Mouse (Mus musculus): ENCODE data around the gene Abhd16a. TPM values are rescaled to one million over a fixed set of nuclear protein-coding genes. Genes with fewer than 3 reads are reported as not detected.

Gene Abhd16a
- polyA plus RNA-seq, 1 experiment from 2014 or later, result 77.3 TPM

GRCm38 (mm10) chr17:35071454-35071853, 17.6 kb upstream of the Abhd16a start:
- CTCF ChIA-PET, result no interaction called here
- no peak for DNase-seq (ENCODE audit: low read depth, low spot score)
- no peak for TF ChIP-seq CTCF (IDR thresholded peaks at IDR 0.05)
- no peaks in the 10 kb centered on the region for H3K27me3 ChIP-seq
- ATAC-seq, result no peak
- in situ Hi-C loops (cut with MboI; ENCODE audit: low pct_unique_long_range_greater_than_20kb), result no loop called here
- POLR2A ChIA-PET, result interaction anchor here (1.7 kb wide), 1 partner anchor 19 kb away, joined by 4 read pairs; no protein-coding TSS in a partner anchor

- no peak for TF ChIP-seq CTCF (IDR thresholded peaks at IDR 0.05)
- ChIA-PET POLR2A (no interaction called here), CTCF (no interaction called here)
- ATAC-seq, result no peak
- in situ Hi-C loops (cut with MboI; ENCODE audit: low pct_unique_long_range_greater_than_20kb), result no loop called here
- H3K27me3 ChIP-seq, result no peaks in the 10 kb centered on the region
- DNase-seq (ENCODE audit: low read depth, low spot score), result no peak
Measured at GRCm38 (mm10) chr17:35074097-35074496, 15.0 kb upstream of the Abhd16a start.

GRCm38 (mm10) chr17:35076507-35077176, 12.4 kb upstream of the Abhd16a start, which contains the start of gene Ly6g6e:
Ly6g6e (plus strand) TSS chr17:35076902.
- no peak for DNase-seq (ENCODE audit: low read depth, low spot score)
- in situ Hi-C loops (cut with MboI; ENCODE audit: low pct_unique_long_range_greater_than_20kb), result no loop called here

GRCm38 (mm10) chr17:35077285-35077684, 11.8 kb upstream of the Abhd16a start:
- in situ Hi-C loops (cut with MboI; ENCODE audit: low pct_unique_long_range_greater_than_20kb), result no loop called here
- ChIA-PET POLR2A (no interaction called here), CTCF (interaction anchor here (1.7 to 1.8 kb wide), 2 partner anchors 13 to 56 kb away, joined by 4 read pairs; no protein-coding TSS in a partner anchor)
- no peak for DNase-seq (ENCODE audit: low read depth, low spot score)
- no peak for TF ChIP-seq CTCF (IDR thresholded peaks at IDR 0.05)
- ATAC-seq, result no peak
- H3K27me3 ChIP-seq, result no peaks in the 10 kb centered on the region

More at GRCm38 (mm10) chr17:35076507-35077176, 12.4 kb upstream of the Abhd16a start, which contains the start of gene Ly6g6e:
- ChIA-PET POLR2A (no interaction called here), CTCF (interaction anchor here (1.7 to 1.8 kb wide), 2 partner anchors 12 to 56 kb away, joined by 4 read pairs; no protein-coding TSS in a partner anchor)
- ATAC-seq, result no peak
- H3K27me3 ChIP-seq, result no peaks in the 10 kb centered on the region
- TF ChIP-seq CTCF (IDR thresholded peaks at IDR 0.05), result no peak

- peaks cover 3% of the 10 kb centered on the region for H3K27me3 ChIP-seq
- TF ChIP-seq CTCF (IDR thresholded peaks at IDR 0.05), result no peak
- in situ Hi-C loops (cut with MboI; ENCODE audit: low pct_unique_long_range_greater_than_20kb), result no loop called here
- ChIA-PET CTCF (interaction anchor here (1.8 kb wide), 1 partner anchor 57 kb away, joined by 4 read pairs; no protein-coding TSS in a partner anchor), POLR2A (no interaction called here)
- ATAC-seq, result peak; percentile 37
- DNase-seq (ENCODE audit: low read depth, low spot score), result no peak
Measured at GRCm38 (mm10) chr17:35077786-35078233, 11.3 kb upstream of the Abhd16a start, which contains the start of gene Ly6g6d. Ly6g6d (minus strand) TSS chr17:35078065.

GRCm38 (mm10) chr17:35079778-35080177, 9.3 kb upstream of the Abhd16a start:
- ChIA-PET CTCF (interaction anchor here (1.3 kb wide), 1 partner anchor 58 kb away, joined by 4 read pairs; no protein-coding TSS in a partner anchor), POLR2A (no interaction called here)
- TF ChIP-seq CTCF (IDR thresholded peaks at IDR 0.05), result no peak
- peaks cover 7% of the 10 kb centered on the region for H3K27me3 ChIP-seq
- DNase-seq (ENCODE audit: low read depth, low spot score) (no peak), ATAC-seq (no peak)
- in situ Hi-C loops (cut with MboI; ENCODE audit: low pct_unique_long_range_greater_than_20kb), result no loop called here

GRCm38 (mm10) chr17:35080248-35080647, 8.8 kb upstream of the Abhd16a start:
- in situ Hi-C loops (cut with MboI; ENCODE audit: low pct_unique_long_range_greater_than_20kb), result no loop called here
- TF ChIP-seq CTCF (IDR thresholded peaks at IDR 0.05), result no peak
- ATAC-seq (no peak), DNase-seq (ENCODE audit: low read depth, low spot score) (no peak)
- POLR2A ChIA-PET, result no interaction called here
- H3K27me3 ChIP-seq, result peaks cover 7% of the 10 kb centered on the region
- CTCF ChIA-PET, result interaction anchor here (1.3 kb wide), 1 partner anchor 58 kb away, joined by 4 read pairs; no protein-coding TSS in a partner anchor

- DNase-seq (ENCODE audit: low read depth, low spot score), result no peak
- in situ Hi-C loops (cut with MboI; ENCODE audit: low pct_unique_long_range_greater_than_20kb), result no loop called here
- ATAC-seq, result no peak
- POLR2A ChIA-PET, result no interaction called here
- CTCF ChIA-PET, result no interaction called here
- TF ChIP-seq CTCF (IDR thresholded peaks at IDR 0.05), result no peak
- H3K27me3 ChIP-seq, result peaks cover 7% of the 10 kb centered on the region
Measured at GRCm38 (mm10) chr17:35080710-35081109, 8.4 kb upstream of the Abhd16a start.

GRCm38 (mm10) chr17:35082841-35083576, 6.1 kb upstream of the Abhd16a start:
- POLR2A ChIA-PET, result interaction anchor here (0.6 kb wide), 1 partner anchor 140 kb away, joined by 4 read pairs; no protein-coding TSS in a partner anchor
- TF ChIP-seq CTCF (IDR thresholded peaks at IDR 0.05), result no peak
- H3K27me3 ChIP-seq, result peaks cover 13% of the 10 kb centered on the region
- CTCF ChIA-PET, result interaction anchor here (1.5 kb wide), 1 partner anchor 62 kb away, joined by 3 read pairs; no protein-coding TSS in a partner anchor
- in situ Hi-C loops (cut with MboI; ENCODE audit: low pct_unique_long_range_greater_than_20kb), result no loop called here
- DNase-seq (ENCODE audit: low read depth, low spot score) (no peak), ATAC-seq (no peak)

GRCm38 (mm10) chr17:35083929-35084497, 5.0 kb upstream of the Abhd16a start:
- in situ Hi-C loops (cut with MboI; ENCODE audit: low pct_unique_long_range_greater_than_20kb), result no loop called here
- POLR2A ChIA-PET, result interaction anchor here (0.6 kb wide), 1 partner anchor 20 kb away, joined by 7 read pairs; no protein-coding TSS in a partner anchor
- ATAC-seq (no peak), DNase-seq (ENCODE audit: low read depth, low spot score) (no peak)
- no peak for TF ChIP-seq CTCF (IDR thresholded peaks at IDR 0.05)
- CTCF ChIA-PET, result interaction anchor here (1.5 kb wide), 1 partner anchor 63 kb away, joined by 3 read pairs; no protein-coding TSS in a partner anchor
- peaks cover 13% of the 10 kb centered on the region for H3K27me3 ChIP-seq

Data from Patski (cell line).